Mouse (Mus musculus): ENCODE results near the gene Ttll2.
"Not testable (repeated sequence)": the region's sequence is repeated elsewhere in the genome, so short reads cannot be mapped to it uniquely, and the experiment has no call there.

Ttll2 gene

GRCm38 (mm10) chr17:7360749-7361465, 8.4 kb upstream of the Ttll2 start:
- DNase-seq (ENCODE audit: low spot score): not testable (repeated sequence)

- DNase-seq (ENCODE audit: low spot score): not testable (repeated sequence)
These were observed 7.3 kb upstream of the Ttll2 start for GRCm38 (mm10) chr17:7359806-7360205.

GRCm38 (mm10) chr17:7348765-7349164, 3.7 kb downstream of the Ttll2 start:
- not testable (repeated sequence) for DNase-seq (ENCODE audit: low spot score)

DNA sequence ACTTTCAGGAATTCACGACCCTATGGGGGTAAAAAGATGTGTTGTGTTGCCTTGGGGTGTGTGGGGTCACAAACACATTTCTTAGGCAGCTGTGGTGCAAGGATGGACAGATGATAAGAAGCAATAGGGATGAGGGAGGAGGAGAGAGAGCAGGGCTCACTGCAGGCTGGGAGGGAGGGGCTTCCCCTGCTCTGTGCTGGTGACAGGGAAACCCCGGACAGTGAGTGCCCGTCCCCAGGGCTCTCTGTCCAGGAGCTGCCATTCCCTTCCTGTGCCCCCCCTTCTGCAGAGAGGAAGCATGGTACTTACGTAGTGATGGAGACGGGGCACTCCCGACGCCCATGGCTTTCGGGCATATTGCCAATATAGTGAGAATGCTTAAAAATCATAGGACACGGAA, 15.1 kb downstream of the Ttll2 start:
- DNase-seq (ENCODE audit: low spot score): not testable (repeated sequence)

- DNase-seq (ENCODE audit: low spot score): not testable (repeated sequence)
These were observed 19.8 kb downstream of the Ttll2 start for GRCm38 (mm10) chr17:7332745-7333144.

- DNase-seq (ENCODE audit: low spot score): not testable (repeated sequence)
These were observed 26.1 kb downstream of the Ttll2 start for GRCm38 (mm10) chr17:7326415-7326814.

- not testable (repeated sequence) for DNase-seq (ENCODE audit: low spot score)
These were observed 28.1 kb downstream of the Ttll2 start, which contains the start of gene Tcp10a for GRCm38 (mm10) chr17:7324346-7324745. Gene Tcp10a, plus strand, starts transcription at chr17:7324646.

- not testable (repeated sequence) for DNase-seq (ENCODE audit: low spot score)
These were observed 32.7 kb downstream of the Ttll2 start for GRCm38 (mm10) chr17:7319789-7320188.

- DNase-seq (ENCODE audit: low spot score): not testable (repeated sequence)
These were observed 36.7 kb downstream of the Ttll2 start for GRCm38 (mm10) chr17:7315693-7316382.

DNA sequence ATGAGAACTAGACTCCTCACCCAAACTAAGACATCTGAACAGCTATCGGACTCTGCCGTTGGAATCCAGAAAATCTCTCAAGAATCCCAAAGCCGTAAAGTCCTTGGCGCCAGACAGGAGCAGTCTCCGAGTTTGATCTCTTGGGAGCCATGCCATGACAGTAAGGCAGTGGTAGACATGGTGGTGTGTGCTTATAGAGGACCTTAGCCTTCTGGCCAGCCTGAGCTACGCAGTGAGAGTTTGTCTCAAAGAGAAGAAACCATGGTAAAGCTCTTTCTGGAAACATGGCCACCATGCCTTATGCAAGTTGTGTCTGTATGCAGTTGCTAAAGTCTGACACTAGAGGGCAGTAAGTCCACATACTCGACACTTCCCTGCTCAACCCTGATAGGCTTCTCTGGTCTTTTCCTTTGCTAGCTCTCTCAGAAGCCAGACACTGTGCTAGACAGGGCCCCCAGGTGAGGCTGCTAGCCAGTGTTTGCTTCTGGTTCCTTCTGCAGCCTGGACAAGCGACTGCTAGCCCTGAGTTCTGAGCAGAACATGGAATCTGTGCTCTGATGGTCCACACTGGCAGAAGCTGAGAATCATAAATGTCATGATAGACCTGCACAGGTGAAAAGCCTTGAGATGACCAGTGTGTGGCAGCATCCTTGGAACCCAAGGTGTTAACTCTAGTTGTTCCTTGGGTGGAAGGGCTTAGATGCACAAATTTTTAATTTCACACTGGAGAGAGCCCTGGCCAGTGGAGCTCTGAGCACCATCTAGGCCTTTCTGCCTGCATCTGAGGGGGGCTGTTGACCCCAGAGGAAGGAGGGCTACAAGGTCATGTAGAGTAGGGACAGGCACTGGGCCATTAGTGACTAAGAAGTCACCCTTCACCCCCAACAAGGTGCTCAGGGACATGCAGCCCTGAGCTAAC, 46.0 kb downstream of the Ttll2 start:
- DNase-seq (ENCODE audit: low spot score): peak; percentile 37
